Mouse (Mus musculus): ENCODE data around the gene Rhox3a2. TPM values are rescaled to one million over a fixed set of nuclear protein-coding genes. Genes with fewer than 3 reads are reported as not detected.
"Not testable (repeated sequence)": the region's sequence is repeated elsewhere in the genome, so short reads cannot be mapped to it uniquely, and the experiment has no call there.

Rhox3a2 gene
- total RNA-seq (2021): not detected
- long read RNA-seq, experiment 1: 0 reads
- long read RNA-seq, experiment 2: 0 reads

- intact Hi-C loops (cut with DNase I); H3K27ac ChIP-seq; H3K4me3 ChIP-seq; DNase-seq: not testable (repeated sequence)
These were observed at the start of gene Rhox3a2 for GRCm38 (mm10) chrX:37379728-37380127. Rhox3a2 (plus strand) TSS chrX:37380028.

- intact Hi-C loops (cut with DNase I); H3K27ac ChIP-seq; H3K4me3 ChIP-seq; DNase-seq: not testable (repeated sequence)
These were observed 10.7 kb downstream of the Rhox3a2 start, which contains the start of gene Rhox4a2 for GRCm38 (mm10) chrX:37390548-37390947. Rhox4a2 (plus strand) TSS chrX:37390848.

GRCm38 (mm10) chrX:37411767-37412166 lies 31.9 kb downstream of the Rhox3a2 start, which contains the start of gene Rhox2b:
Rhox2b (plus strand) TSS chrX:37412067.
- H3K27ac ChIP-seq; H3K4me3 ChIP-seq; intact Hi-C loops (cut with DNase I); DNase-seq: not testable (repeated sequence)

DNA sequence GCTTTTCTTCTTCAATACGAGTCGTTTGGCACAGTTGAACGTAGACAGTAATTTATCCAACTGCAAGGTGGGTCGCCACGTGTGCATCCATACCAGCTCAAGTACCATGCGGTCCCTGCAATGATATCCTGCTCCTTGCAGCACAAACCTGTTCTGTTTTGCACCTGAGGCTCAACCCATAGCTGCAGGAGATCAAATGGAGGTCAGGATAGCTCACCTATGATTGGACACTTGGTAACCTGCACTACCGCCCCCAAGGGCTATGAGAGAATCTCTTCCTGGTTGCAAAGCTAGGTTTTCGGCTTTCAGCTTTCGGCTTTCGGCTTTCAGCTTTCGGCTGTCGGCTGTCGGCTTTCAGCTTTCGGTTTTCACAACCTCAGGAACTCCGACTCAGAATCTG lies 52.4 kb downstream of the Rhox3a2 start, which contains the start of gene Rhox4b:
Gene Rhox4b, plus strand, starts transcription at position 301 of the 400 bp plus-strand sequence.
- H3K27ac ChIP-seq; intact Hi-C loops (cut with DNase I); H3K4me3 ChIP-seq; DNase-seq: not testable (repeated sequence)

Other genes with a start within 250 kb of the Rhox3a2 start
- gene Akap14, start 211.2 kb upstream of the Rhox3a2 start, total RNA-seq (2021): not detected
- 100 to 1,000 TPM; 357 to 460 TPM for gene Ndufa1, start 188.9 kb upstream of the Rhox3a2 start, total RNA-seq (2021)
- gene Rnf113a1, start 188.8 kb upstream of the Rhox3a2 start, total RNA-seq (2021): 1 to 10 TPM; 1.7 to 2.6 TPM
- gene Gm9, start 169.0 kb upstream of the Rhox3a2 start, total RNA-seq (2021): not detected
- gene Rhox1, start 157.8 kb upstream of the Rhox3a2 start, total RNA-seq (2021): not detected
- not detected for gene Rhox2a, start 135.1 kb upstream of the Rhox3a2 start, total RNA-seq (2021)
- gene Rhox3a, start 130.1 kb upstream of the Rhox3a2 start, total RNA-seq (2021): not detected
- gene Rhox4a, start 114.7 kb upstream of the Rhox3a2 start, total RNA-seq (2021): not detected
- gene Rhox4a2, start 10.8 kb downstream of the Rhox3a2 start, total RNA-seq (2021): not detected
- gene Rhox2b, start 32.0 kb downstream of the Rhox3a2 start, total RNA-seq (2021): not detected
- gene Rhox4b, start 52.5 kb downstream of the Rhox3a2 start, total RNA-seq (2021): not detected
- not detected for gene Rhox2c, start 73.7 kb downstream of the Rhox3a2 start, total RNA-seq (2021)
- not detected for gene Rhox3c, start 78.6 kb downstream of the Rhox3a2 start, total RNA-seq (2021)
- gene Rhox4c, start 100.3 kb downstream of the Rhox3a2 start, total RNA-seq (2021): not detected
- not detected for gene Rhox2d, start 113.4 kb downstream of the Rhox3a2 start, total RNA-seq (2021)
- gene Rhox4d, start 134.3 kb downstream of the Rhox3a2 start, total RNA-seq (2021): not detected
- gene Rhox2e, start 150.4 kb downstream of the Rhox3a2 start, total RNA-seq (2021): not detected
- gene Rhox3e, start 162.0 kb downstream of the Rhox3a2 start, total RNA-seq (2021): not detected
- gene Rhox4e, start 177.4 kb downstream of the Rhox3a2 start, total RNA-seq (2021): not detected
- gene Rhox2f, start 191.4 kb downstream of the Rhox3a2 start, total RNA-seq (2021): not detected
- not detected for gene Rhox3f, start 201.0 kb downstream of the Rhox3a2 start, total RNA-seq (2021)
- not detected for gene Rhox4f, start 227.7 kb downstream of the Rhox3a2 start, total RNA-seq (2021)
- not detected for gene Rhox3g, start 248.6 kb downstream of the Rhox3a2 start, total RNA-seq (2021)

Measured in gastrocnemius, adult 2 months (tissue).